Mouse (Mus musculus): Measurements from ENCODE around the gene Gpatch2l. TPM values are rescaled to one million over a fixed set of nuclear protein-coding genes. Genes with fewer than 3 reads are reported as not detected.

The Gpatch2l gene
- polyA plus RNA-seq, 1 experiment from 2014 or later: 14.7 TPM

DNA sequence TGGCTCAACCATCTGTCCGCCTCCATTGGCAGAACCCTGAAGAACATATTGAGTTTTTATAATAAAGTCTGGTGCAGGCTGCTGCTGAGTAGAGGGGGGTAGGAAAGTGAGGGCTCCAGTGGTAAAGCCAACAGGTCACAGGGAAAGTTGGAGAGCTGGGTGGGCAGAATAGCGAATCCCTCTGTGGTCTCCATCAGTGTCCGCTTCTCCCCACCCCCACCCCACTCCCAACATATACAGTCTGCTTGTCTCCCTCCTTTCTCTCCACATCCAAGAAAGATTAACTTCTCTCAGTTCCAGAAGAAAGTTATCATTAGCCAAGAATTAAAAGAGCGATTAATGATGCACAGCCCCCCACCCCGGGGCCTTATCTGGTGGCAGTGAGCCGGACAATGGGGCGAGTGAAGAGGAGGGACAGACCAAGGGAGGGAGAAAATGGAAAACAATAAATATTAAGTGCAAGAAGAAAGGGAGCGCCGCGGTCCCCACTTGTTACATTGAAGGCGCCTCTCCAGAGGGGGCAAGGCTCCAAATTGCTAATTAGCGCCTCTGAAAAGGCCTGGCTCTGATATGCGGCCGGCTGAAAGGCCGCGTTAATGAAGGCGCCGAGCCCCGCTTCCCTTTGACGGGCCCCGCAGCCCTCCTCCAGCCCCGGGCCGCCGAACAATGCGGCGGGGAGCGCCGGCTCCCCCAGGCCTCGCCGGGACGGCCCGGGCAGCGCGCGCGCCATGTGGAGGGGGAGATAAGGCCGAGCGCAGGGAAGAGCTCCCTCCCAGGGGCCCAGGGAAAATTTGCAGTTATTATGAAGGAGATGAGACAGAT lies 21.2 kb upstream of the Gpatch2l start:
- no peaks in the 10 kb centered on the region for H3K36me3 ChIP-seq (ENCODE audit: insufficient read depth, low read length)
- WGBS: 6% methylated on average over 37 of the region's 38 CpGs
- 0 out of 2 replicates have a peak, but pooled peaks have one; percentile 27 for ATAC-seq (ENCODE audit: low FRiP score, low TSS enrichment)
- peak overlapping the region; percentile 62 for H3K4me2 ChIP-seq (replicated peaks; ENCODE audit: low read depth, low read length)
- 0 out of 2 replicates have a peak, but pooled peaks cover 4% of the 10 kb centered on the region for H3K9me3 ChIP-seq (ENCODE audit: low read length)
- H3K4me3 ChIP-seq (ENCODE audit: low read length): peak overlapping the region; percentile 37
- peaks cover 39% of the 10 kb centered on the region for H3K27me3 ChIP-seq (ENCODE audit: insufficient read depth, low read length)
- H3K4me1 ChIP-seq (ENCODE audit: insufficient read depth, low read length): peaks cover 12% of the 10 kb centered on the region; the same call in 1 of the 2 replicates
- H3K9ac ChIP-seq (replicated peaks; ENCODE audit: low read length): peak overlapping the region; percentile 17; the same call in 1 of the 2 replicates
- no peak overlapping the region for H3K27ac ChIP-seq (ENCODE audit: low read length)

DNA sequence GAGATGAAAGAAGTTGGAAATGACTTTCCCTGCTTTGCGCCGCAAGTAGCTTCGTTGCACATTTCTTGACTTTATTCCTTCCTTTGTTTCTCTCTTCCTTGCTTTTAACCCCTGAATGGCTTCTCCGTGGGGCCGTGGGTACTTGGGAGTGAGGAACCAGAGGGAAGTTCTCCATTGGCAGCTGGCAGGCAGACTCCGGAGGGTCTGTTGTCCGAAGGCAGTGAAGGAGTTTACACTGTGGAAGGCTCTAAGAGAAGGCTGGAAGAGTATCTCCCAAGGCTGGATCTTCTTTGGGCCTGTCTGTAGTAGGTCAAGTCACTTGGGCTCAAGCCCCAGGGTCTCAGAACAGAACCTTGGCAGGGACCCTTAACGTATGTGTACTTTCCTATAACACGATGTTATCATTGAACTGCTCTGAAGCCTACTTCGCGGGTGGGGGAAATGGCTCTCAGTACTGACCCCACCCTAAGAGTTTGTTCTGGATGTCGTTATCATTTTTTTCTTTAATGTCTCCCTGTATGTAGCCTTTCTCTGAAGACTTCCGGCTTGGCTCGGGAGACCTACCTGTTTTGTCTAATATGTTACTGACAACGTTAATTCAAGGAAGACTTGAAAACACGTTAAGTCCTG lies 20.5 kb upstream of the Gpatch2l start:
- WGBS: 42% methylated on average over 16 of the region's 16 CpGs
- Histone ChIP-seq H3K4me1 (ENCODE audit: insufficient read depth, low read length) (peaks cover 12% of the 10 kb centered on the region; the same call in 1 of the 2 replicates), H3K27me3 (ENCODE audit: insufficient read depth, low read length) (peaks cover 32% of the 10 kb centered on the region), H3K9ac (replicated peaks; ENCODE audit: low read length) (no peak overlapping the region; the same call in 1 of the 2 replicates), H3K4me3 (ENCODE audit: low read length) (peak overlapping the region; percentile 37), H3K4me2 (replicated peaks; ENCODE audit: low read depth, low read length) (peak overlapping the region; percentile 62), H3K36me3 (ENCODE audit: insufficient read depth, low read length) (no peaks in the 10 kb centered on the region), H3K9me3 (ENCODE audit: low read length) (0 out of 2 replicates have a peak, but pooled peaks cover 4% of the 10 kb centered on the region), H3K27ac (ENCODE audit: low read length) (no peak overlapping the region)
- no peak for ATAC-seq (ENCODE audit: low FRiP score, low TSS enrichment)

DNA sequence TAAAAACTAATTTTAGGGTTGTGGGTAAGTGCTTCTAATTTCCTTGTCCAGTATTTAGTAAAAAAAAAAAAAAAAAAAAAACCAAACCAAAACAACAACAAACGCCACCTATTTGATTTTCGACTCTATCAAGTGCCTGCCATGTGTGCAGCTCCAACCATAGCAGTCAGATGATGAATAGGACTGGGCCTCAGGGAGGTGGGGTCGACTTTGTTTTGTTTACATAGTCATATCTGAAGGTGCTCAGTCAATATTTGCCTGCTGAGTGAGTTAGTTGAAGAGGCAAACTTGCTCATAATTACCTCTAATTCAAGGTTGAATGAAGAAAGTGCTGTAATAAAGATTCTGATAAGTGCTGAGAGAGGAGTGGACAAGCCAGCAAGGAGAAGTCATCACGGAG lies 7.4 kb upstream of the Gpatch2l start:
- no peaks in the 10 kb centered on the region for H3K4me1 ChIP-seq (ENCODE audit: insufficient read depth, low read length)
- 54% methylated on average over 4 of the region's 4 CpGs for WGBS
- H3K27me3 ChIP-seq (ENCODE audit: insufficient read depth, low read length): no peaks in the 10 kb centered on the region
- no peak for ATAC-seq (ENCODE audit: low FRiP score, low TSS enrichment)
- H3K36me3 ChIP-seq (ENCODE audit: insufficient read depth, low read length): no peaks in the 10 kb centered on the region
- H3K4me2 ChIP-seq (replicated peaks; ENCODE audit: low read depth, low read length): no peak overlapping the region
- no peak overlapping the region for H3K9ac ChIP-seq (replicated peaks; ENCODE audit: low read length)
- no peaks in the 10 kb centered on the region for H3K9me3 ChIP-seq (ENCODE audit: low read length)
- H3K4me3 ChIP-seq (ENCODE audit: low read length): no peak overlapping the region
- H3K27ac ChIP-seq (ENCODE audit: low read length): no peak overlapping the region

DNA sequence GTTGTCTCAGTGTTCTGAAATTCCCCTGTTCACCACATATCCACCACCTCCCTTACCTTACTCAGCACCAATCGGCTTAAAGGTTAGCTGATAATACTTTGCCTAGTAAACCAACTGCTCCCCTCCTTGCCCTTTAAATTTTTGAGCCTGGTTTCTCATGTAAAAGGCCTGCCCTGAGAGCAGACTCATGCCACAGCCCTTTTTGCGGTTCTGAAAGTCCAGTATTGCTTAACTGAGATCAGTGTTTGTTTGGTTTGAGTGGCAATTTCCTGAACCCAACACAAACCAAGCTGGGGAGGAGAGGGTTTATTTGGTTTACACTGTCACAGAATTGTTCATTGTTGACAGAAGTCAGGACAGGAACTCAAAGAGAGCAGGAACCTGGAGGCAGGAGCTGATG lies 2.9 kb upstream of the Gpatch2l start:
- Histone ChIP-seq H3K27me3 (ENCODE audit: insufficient read depth, low read length) (no peaks in the 10 kb centered on the region), H3K4me3 (ENCODE audit: low read length) (no peak overlapping the region), H3K4me2 (replicated peaks; ENCODE audit: low read depth, low read length) (no peak overlapping the region), H3K4me1 (ENCODE audit: insufficient read depth, low read length) (peaks cover 7% of the 10 kb centered on the region), H3K36me3 (ENCODE audit: insufficient read depth, low read length) (peaks cover under 1% of the 10 kb centered on the region; the same call in 1 of the 2 replicates), H3K9ac (replicated peaks; ENCODE audit: low read length) (no peak overlapping the region), H3K9me3 (ENCODE audit: low read length) (no peaks in the 10 kb centered on the region), H3K27ac (ENCODE audit: low read length) (no peak overlapping the region)
- no peak for ATAC-seq (ENCODE audit: low FRiP score, low TSS enrichment)
- WGBS: 82% methylated on average over 2 of the region's 2 CpGs

DNA sequence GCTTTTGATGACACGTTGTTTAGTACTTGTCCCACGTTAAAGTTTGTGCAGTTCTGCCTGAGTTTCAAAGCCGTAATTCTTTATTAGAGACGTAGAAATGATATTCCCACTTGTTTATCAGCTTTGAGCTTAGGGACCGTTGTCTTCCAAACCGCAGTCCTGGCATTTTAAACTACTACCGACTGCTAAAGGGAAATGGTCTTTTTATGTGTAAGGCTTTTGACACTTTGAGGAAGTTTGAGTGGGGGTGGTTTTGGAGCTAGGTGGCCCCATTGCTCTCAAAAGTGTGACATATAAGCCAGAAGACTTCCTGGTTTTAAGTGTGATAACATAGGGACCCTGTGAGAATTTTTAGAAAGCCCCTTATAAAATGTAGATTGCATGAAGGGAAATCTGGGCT lies 905 bp downstream of the Gpatch2l start:
- WGBS: 13% methylated on average over 7 of the region's 7 CpGs
- Histone ChIP-seq H3K36me3 (ENCODE audit: insufficient read depth, low read length) (peaks cover 18% of the 10 kb centered on the region), H3K4me1 (ENCODE audit: insufficient read depth, low read length) (peaks cover 12% of the 10 kb centered on the region), H3K27me3 (ENCODE audit: insufficient read depth, low read length) (no peaks in the 10 kb centered on the region), H3K9ac (replicated peaks; ENCODE audit: low read length) (peak overlapping the region; percentile 85), H3K4me3 (ENCODE audit: low read length) (peak overlapping the region; percentile 77), H3K4me2 (replicated peaks; ENCODE audit: low read depth, low read length) (peak overlapping the region; percentile 91), H3K9me3 (ENCODE audit: low read length) (no peaks in the 10 kb centered on the region), H3K27ac (ENCODE audit: low read length) (no peak overlapping the region; the same call in 1 of the 2 replicates)
- no peak for ATAC-seq (ENCODE audit: low FRiP score, low TSS enrichment)

DNA sequence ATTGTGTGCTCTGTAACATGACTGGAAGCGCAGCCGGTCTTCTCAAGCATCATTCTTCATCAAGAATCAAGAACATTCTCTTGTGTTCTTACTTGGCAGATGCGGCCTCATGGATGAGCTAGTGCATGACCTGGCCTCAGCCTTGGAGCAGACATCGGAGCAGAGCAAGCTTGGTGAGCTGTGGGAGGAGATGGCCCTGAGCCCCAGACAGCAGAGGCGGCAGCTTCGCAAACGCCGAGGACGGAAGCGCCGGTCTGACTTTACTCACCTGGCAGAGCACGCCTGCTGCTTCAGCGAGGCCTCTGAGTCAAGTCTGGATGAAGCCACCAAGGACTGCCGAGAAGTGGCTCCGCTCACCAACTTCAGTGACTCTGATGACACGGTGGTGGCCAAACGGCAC lies 2.3 kb downstream of the Gpatch2l start:
- H3K27ac ChIP-seq (ENCODE audit: low read length): no peak overlapping the region

DNA sequence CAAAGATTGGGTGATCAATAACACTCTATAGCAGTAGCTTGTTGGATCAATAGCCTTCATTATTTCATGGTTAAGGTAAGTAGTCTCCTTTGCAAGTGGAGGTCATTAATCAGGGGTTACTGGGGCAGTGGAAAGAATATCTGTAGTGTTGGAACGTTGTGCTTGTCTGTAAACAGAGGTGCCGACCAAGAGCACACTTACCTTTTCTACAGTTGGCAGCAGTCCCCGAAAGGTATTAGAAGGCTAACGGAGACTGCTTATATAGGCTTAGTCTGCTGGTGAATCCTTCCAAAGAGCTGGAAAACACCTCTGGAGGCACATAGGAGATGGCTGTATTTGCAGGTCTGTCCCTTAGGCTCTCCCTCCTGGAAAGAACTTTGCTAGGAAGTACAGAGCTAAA lies 8.5 kb downstream of the Gpatch2l start:
- Histone ChIP-seq H3K4me1 (ENCODE audit: insufficient read depth, low read length) (0 out of 2 replicates have a peak, but pooled peaks cover 4% of the 10 kb centered on the region), H3K9ac (replicated peaks; ENCODE audit: low read length) (no peak overlapping the region), H3K27me3 (ENCODE audit: insufficient read depth, low read length) (no peaks in the 10 kb centered on the region), H3K4me2 (replicated peaks; ENCODE audit: low read depth, low read length) (no peak overlapping the region), H3K9me3 (ENCODE audit: low read length) (no peaks in the 10 kb centered on the region), H3K36me3 (ENCODE audit: insufficient read depth, low read length) (peaks cover 9% of the 10 kb centered on the region), H3K4me3 (ENCODE audit: low read length) (no peak overlapping the region), H3K27ac (ENCODE audit: low read length) (no peak overlapping the region)
- 88% methylated on average over 4 of the region's 4 CpGs for WGBS
- no peak for ATAC-seq (ENCODE audit: low FRiP score, low TSS enrichment)

More for the DNA sequence above, 2.3 kb downstream of the Gpatch2l start:
- Histone ChIP-seq H3K4me1 (ENCODE audit: insufficient read depth, low read length) (peaks cover 12% of the 10 kb centered on the region), H3K36me3 (ENCODE audit: insufficient read depth, low read length) (peaks cover 18% of the 10 kb centered on the region), H3K4me2 (replicated peaks; ENCODE audit: low read depth, low read length) (no peak overlapping the region), H3K27me3 (ENCODE audit: insufficient read depth, low read length) (no peaks in the 10 kb centered on the region), H3K9me3 (ENCODE audit: low read length) (no peaks in the 10 kb centered on the region), H3K9ac (replicated peaks; ENCODE audit: low read length) (no peak overlapping the region), H3K4me3 (ENCODE audit: low read length) (no peak overlapping the region)
- ATAC-seq (ENCODE audit: low FRiP score, low TSS enrichment): no peak
- 94% methylated on average over 17 of the region's 17 CpGs for WGBS

DNA sequence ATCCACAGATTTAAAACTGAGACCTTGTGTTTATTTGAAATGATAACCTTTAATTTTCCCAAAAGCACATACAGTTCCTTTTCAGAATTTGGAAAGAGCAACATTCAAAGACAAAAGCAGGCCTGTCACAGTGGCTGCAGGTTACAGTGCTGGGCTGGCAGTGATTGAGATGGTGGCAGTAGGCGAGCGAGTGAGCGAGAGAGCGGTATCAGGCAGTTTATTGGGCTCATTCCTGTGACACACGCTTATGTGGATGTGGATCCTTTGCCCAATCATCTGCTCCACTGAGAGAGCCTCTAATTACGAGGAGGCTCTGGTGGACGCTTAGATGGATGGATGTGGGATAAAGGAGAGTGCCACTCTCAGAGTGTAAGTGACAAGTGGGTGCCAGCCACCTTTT lies 13.3 kb downstream of the Gpatch2l start:
- Histone ChIP-seq H3K4me3 (ENCODE audit: low read length) (no peak overlapping the region), H3K36me3 (ENCODE audit: insufficient read depth, low read length) (peaks cover 13% of the 10 kb centered on the region), H3K27me3 (ENCODE audit: insufficient read depth, low read length) (no peaks in the 10 kb centered on the region), H3K4me2 (replicated peaks; ENCODE audit: low read depth, low read length) (no peak overlapping the region), H3K4me1 (ENCODE audit: insufficient read depth, low read length) (no peaks in the 10 kb centered on the region), H3K27ac (ENCODE audit: low read length) (no peak overlapping the region), H3K9me3 (ENCODE audit: low read length) (no peaks in the 10 kb centered on the region), H3K9ac (replicated peaks; ENCODE audit: low read length) (no peak overlapping the region)
- 82% methylated on average over 7 of the region's 7 CpGs for WGBS
- ATAC-seq (ENCODE audit: low FRiP score, low TSS enrichment): no peak

DNA sequence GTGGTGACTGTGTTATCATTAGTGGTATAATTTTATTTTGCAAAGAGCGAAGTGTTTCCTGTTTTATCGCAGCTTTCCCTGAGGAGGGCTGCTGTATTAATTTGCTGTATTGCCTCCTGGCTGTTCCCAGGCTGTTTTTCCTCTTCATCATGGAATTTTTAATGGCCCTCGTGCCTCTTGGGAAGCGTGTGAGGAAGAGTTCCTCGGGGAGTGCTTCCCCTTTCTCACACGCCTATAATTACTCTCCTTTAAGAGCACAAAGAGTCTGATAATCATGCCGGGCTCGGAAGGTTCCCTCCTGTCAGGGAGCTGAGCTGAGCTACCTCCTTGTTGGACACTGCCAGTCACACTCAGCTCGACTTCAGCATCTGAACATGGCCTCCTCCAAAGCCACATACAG lies 30.0 kb downstream of the Gpatch2l start:
- no peaks in the 10 kb centered on the region for H3K9me3 ChIP-seq (ENCODE audit: low read length)
- peaks cover 11% of the 10 kb centered on the region for H3K36me3 ChIP-seq (ENCODE audit: insufficient read depth, low read length)
- no peak overlapping the region for H3K4me3 ChIP-seq (ENCODE audit: low read length)
- H3K27ac ChIP-seq (ENCODE audit: low read length): no peak overlapping the region
- WGBS: 55% methylated on average over 9 of the region's 9 CpGs
- H3K27me3 ChIP-seq (ENCODE audit: insufficient read depth, low read length): no peaks in the 10 kb centered on the region
- ATAC-seq (ENCODE audit: low FRiP score, low TSS enrichment): no peak
- no peaks in the 10 kb centered on the region for H3K4me1 ChIP-seq (ENCODE audit: insufficient read depth, low read length)
- no peak overlapping the region for H3K9ac ChIP-seq (replicated peaks; ENCODE audit: low read length)
- no peak overlapping the region for H3K4me2 ChIP-seq (replicated peaks; ENCODE audit: low read depth, low read length)

DNA sequence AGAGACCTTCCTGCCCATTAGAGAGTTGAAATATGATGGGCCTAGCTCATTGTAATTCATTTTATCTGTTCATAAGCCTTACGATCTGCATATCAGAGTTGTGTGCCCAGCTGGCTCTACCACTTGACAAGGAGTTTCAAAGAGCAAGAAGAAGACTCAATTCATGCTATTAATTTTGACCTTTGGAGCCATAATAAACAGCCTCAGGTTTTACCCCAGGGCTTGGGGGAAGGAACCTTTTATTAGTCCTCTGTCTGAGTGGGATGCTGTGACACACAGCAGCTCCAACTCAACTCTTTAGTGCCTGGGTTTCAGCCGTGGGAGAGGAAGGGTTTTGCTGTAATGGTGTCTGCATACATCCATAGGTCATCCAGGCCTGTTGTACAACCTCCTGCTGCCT lies 32.6 kb downstream of the Gpatch2l start:
- ATAC-seq (ENCODE audit: low FRiP score, low TSS enrichment): no peak
- H3K9me3 ChIP-seq (ENCODE audit: low read length): no peaks in the 10 kb centered on the region
- 0 out of 2 replicates have a peak, but pooled peaks cover 6% of the 10 kb centered on the region for H3K36me3 ChIP-seq (ENCODE audit: insufficient read depth, low read length)
- H3K4me3 ChIP-seq (ENCODE audit: low read length): no peak overlapping the region
- no peaks in the 10 kb centered on the region for H3K27me3 ChIP-seq (ENCODE audit: insufficient read depth, low read length)
- 60% methylated on average over 2 of the region's 2 CpGs for WGBS
- no peak overlapping the region for H3K4me2 ChIP-seq (replicated peaks; ENCODE audit: low read depth, low read length)
- H3K27ac ChIP-seq (ENCODE audit: low read length): no peak overlapping the region
- no peak overlapping the region for H3K9ac ChIP-seq (replicated peaks; ENCODE audit: low read length)
- no peaks in the 10 kb centered on the region for H3K4me1 ChIP-seq (ENCODE audit: insufficient read depth, low read length)

Data from kidney, embryonic 16.5 days (tissue).